Mouse (Mus musculus): ENCODE data around the gene Endov.

Endov gene

DNA sequence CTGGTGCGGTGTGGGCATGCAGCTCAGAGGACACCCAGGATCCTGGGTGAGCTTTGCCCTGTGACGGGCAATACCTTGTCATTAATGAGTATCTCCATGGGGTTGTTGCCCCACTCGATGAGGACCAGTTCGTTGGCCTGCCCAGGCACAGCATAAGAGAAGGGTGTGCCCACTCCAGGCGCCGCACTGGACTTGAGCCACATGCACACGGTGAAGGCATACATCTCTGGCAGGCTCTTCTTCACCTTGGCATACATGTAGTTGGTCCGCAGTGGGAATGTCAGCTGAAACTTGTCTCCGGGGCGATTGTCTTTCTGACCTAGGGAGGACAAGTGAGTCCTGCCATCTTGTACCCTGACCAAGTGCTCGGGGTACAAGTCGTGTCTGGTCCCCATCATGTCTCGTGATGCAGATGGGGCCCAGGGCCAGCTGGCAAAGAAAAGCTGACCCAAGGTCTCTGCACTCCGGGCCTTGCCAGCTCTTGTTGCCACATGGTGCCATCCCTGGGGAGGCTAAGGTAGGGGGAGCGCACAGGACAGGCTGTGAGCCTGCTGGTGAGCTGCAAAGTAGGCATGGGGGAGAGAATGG, 53.5 kb downstream of the Endov start:
- no peak for ATAC-seq (ENCODE audit: insufficient number of reproducible peaks, low FRiP score, low TSS enrichment)

DNA sequence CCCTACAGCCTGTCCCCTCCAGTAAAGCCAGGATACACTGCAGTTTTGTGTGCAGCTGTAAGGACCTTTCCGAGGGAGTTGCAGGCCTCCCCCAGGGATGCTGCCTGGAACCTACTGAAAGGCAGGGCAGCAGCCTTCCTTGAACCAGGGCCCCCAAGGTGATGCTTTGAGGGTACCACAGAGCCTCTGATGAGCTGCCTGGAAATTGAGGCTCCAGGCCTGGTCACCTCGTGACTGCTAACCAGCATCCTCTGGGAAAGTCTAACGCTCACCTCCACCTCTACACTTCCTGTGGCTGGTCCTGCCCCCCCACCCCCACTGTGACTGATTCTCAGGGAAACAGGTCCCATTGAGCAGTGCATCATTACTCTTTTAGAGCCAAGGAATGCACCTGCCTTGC, 54.1 kb downstream of the Endov start:
- ATAC-seq (ENCODE audit: insufficient number of reproducible peaks, low FRiP score, low TSS enrichment): no peak

DNA sequence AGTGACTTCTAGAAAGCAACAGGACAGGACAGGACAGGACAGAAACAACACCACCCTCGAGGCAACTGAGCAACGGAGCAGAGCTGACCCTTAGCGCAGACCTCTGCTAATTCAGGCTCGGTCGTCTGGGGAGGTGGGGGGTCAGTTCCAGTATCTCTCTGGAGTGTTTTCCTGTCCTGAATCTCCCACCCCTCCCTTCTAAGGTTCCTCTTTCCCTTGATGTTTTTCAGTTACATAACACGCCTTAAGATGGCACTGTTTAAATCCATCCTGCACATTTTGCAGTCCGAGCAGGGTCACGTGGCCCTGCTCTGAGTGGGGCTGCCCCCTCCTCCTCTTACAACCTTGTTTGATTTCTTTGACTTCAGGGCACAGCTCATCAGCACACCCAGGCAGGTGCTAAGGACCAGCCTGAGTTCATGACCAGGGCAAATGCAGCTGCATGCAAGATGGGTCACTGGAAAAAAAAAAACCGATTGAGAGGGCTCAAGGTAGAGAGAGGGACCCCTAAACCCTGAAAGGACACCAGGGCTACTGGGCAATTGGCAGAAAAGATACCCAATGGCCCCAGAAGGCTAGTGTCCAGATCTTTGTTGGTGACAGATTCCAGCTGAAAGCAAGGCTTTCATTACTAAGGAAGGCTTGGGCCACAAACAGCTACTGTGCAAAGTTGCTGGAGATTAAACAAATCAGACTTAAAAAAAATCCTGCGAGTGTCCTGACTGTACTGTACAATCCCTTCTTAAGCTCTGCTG, 54.8 kb downstream of the Endov start:
- no peak; the same call in 1 of the 2 replicates for ATAC-seq (ENCODE audit: insufficient number of reproducible peaks, low FRiP score, low TSS enrichment)

DNA sequence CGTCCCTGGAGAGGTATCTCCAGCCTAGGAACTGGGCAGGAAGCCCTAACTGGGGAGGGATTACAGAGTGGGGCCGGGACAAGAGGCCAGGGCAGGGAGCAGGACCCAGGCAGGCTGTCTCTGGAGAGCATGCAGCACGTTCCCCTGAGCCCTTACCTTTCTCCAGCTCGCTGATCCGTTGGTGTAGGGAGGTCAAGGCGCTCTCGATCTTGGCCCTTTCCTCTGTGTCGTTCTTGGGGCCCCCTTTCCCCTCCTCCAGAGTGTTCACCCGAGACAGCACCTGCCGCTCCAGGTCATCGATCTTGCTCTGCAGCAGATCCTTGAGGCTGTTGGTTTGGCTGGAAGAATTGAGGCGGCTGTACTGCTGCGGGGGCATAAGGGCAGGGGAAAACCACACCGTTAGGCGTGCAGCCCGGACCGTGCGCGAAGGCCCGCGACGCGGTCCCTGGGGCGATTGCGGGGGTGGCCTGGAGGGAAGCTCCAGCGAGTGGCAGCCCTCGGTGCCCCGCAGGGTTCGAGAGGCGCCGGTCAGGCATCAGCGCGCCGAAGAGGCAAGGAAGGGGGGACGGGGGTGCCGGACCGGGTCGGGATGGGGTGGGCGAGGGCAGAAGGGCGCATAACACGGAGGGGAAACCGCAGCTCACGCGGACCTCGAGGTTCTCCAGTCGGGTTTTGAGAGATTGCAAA, 55.5 kb downstream of the Endov start:
- no peak for ATAC-seq (ENCODE audit: insufficient number of reproducible peaks, low FRiP score, low TSS enrichment)

DNA sequence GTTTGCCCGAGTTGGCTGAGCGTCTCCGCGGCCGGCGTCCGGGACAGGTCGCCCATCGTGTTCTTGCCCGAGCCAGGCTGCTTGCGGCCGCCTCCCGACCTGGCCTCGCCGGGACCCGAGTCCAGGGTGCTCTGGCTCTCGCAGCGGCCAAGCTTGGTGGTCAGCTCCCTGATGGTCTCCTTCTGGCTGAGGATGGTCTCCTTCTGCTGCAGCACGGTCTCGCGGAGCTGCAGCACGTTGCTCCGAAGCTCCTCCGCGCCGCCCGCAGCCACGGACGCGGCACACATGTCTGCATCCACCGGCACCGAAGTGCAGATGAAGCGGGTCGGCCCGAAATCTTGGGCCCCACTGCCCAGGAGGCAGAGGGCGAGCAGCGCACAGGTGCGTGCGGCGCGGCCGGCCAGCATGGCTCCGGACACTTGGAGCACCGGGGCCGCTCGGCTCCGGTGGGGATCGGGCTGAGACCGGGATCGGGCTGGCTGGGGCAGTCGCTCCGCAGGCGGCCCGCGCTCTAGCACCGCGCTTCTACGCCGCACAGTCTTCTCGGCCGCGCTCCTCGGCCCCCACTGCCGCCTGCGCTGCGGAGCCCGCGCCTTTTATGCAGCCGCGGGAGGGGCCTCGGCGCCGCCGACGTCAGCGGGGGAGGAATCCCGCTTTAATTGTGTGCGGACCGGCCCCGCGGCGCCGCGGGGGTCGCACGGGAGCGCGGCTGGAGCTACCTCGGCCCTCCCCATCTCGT, 56.2 kb downstream of the Endov start, which contains the start of gene Nptx1:
TSS of gene Nptx1 (minus strand) at position 571 of the 739 bp plus-strand sequence.
- ATAC-seq (ENCODE audit: insufficient number of reproducible peaks, low FRiP score, low TSS enrichment): no peak

DNA sequence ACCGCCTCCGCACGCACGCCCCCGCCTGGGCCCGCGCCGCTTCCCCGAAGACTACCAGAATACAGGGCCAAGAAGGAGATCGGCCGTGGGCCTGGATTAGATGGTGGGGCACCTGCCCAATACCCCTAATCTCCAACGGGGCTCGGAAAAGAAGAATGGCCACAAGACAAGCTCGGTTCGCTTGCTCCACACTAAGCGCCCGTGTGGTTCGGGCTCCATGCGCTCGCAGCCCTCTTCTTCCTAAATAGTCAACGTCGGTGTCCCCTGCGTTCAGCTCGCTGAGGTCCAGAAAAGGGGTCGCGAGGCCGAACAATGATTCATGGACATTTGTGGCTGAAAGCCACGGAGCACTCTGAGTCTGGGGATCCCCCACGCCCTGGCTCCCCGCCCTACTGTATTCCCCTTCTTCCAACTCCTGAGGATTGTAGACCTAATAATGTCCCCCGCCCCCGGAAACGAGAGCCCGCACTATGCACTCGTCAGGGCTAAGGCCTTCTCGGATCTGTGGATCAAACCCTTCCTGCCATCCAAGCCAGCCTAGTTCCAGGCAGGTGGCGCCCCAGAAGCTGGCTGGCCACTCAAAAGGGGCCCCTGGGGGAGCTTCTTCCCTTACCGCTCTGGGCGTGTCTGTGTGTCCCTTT, 56.9 kb downstream of the Endov start:
- ATAC-seq (ENCODE audit: insufficient number of reproducible peaks, low FRiP score, low TSS enrichment): no peak

DNA sequence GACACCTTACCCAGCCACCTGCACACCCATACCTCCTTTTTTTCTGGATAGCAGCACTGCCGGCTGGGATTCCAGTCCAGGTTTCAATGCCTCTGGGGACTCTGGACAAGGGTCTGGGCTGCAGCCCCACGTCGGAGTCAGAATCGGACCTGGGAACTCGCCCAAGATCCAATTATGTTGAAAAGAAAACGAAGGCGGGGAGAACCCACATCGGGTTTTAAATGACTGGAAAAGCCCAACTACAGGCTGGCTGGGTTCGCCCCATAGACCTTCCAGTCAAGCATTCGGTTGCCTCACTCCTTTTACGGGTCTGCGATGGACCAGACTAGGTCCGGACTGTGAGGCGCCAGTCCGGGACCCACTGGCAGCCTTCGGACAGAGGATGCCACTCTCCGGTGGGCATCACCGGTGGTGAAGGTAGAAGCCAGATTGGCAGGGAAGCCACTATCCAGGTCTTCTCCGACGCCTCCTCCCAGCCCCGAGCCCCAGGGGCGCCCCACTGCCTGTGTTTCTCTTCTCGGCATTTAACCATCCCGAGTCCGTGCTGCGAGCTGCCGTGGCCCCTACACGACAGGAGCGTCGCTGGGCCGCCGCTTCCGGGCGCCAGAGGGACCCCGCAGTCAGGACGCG, 57.7 kb downstream of the Endov start:
- ATAC-seq (ENCODE audit: insufficient number of reproducible peaks, low FRiP score, low TSS enrichment): no peak

DNA sequence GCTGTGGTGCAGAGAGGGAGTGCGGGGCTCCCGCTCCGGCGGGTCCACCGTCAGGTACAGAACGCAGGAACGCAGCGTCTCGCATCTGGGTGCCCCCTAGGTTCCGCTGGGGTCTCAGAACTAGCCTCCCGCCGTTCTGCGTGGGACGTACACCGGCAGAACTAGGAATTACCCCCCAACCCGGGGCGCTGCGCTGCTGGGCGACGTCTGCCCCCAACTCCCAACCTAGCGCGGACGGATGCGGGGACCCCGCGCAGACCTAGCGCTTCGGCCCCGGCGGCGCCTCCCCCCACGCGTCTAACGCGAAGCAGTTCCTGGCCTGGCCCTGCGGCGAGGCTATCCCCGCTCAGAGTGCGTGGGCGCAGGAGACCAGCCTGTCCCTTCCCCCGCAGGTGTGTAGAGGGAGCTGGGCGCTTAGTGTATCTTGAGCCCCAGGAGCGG, 58.2 kb downstream of the Endov start:
- ATAC-seq (ENCODE audit: insufficient number of reproducible peaks, low FRiP score, low TSS enrichment): no peak

DNA sequence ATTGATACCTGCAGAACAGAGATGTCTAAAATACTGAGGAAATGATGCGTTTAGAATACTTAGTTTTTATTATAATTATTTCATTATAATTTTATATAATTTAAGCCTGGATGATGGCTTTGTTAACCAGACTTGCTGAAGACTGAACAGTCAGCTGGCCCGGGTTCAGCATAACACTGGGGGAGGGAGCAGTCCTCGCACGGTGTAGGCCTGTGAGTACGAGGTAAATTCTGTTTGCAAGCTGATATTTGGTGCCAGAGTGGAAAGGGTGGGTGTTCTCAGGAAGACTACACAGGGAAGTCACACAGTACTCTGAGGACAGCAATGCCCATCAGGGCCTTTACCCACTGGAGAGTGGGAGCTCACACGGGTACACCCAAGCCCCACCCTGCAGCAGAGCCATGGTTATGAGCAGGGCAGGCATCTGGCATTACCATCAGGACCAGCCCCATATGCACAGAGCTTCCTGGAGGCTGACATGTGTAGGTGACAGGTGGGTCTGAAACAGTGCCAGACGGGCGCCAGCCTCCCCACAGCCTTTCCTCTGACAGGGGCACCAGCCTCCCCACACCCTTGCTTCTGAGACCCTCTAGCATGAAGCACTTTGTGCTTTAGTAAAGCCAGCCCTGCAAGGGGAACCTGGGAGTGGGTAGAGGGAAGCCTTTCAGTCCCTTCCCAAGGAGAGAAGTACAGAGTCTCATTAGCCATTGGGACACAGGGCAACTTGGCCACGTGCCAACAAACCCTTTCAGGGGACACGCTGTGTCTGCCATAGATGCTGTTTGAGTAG, 59.6 kb downstream of the Endov start:
- ATAC-seq (ENCODE audit: insufficient number of reproducible peaks, low FRiP score, low TSS enrichment): no peak

DNA sequence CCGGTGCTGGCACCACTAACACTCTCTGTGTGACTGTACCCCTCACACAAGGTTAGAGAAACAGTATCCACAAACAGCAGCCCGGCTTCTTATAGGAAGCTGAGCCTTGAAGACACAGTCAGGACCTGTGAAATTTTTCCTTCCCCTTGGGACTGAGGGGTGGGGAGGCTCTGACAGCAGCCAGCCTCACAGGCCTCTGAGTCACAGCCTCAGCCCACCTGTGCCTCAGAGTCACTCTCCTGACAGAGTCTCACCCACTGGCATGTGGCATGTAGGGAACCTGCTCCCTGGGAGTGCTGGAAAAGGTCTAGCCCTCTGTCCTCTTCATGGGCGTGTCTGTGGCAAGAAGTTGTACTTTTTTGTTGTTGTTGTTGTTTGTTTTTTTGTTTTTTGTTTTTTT, 60.3 kb downstream of the Endov start:
- ATAC-seq (ENCODE audit: insufficient number of reproducible peaks, low FRiP score, low TSS enrichment): no peak

DNA sequence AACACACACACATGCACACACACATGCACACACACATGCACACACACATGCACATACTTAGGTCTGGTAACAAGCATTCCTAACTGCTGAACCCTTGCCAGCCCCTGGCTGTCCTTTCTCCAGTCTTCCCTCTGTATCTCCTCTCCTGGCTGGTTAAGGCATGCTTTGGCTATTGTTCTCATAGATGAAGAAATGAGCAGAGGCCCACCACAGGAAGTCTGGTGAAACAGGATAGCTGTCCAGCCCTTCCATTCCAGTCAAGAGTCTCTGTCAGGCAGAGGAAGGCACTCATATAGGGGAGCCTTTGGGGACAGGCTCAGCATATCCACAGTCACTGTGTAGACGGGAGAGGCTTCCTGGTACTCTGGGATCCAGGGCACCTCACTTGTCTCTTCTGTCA, 61.2 kb downstream of the Endov start:
- ATAC-seq (ENCODE audit: insufficient number of reproducible peaks, low FRiP score, low TSS enrichment): no peak

DNA sequence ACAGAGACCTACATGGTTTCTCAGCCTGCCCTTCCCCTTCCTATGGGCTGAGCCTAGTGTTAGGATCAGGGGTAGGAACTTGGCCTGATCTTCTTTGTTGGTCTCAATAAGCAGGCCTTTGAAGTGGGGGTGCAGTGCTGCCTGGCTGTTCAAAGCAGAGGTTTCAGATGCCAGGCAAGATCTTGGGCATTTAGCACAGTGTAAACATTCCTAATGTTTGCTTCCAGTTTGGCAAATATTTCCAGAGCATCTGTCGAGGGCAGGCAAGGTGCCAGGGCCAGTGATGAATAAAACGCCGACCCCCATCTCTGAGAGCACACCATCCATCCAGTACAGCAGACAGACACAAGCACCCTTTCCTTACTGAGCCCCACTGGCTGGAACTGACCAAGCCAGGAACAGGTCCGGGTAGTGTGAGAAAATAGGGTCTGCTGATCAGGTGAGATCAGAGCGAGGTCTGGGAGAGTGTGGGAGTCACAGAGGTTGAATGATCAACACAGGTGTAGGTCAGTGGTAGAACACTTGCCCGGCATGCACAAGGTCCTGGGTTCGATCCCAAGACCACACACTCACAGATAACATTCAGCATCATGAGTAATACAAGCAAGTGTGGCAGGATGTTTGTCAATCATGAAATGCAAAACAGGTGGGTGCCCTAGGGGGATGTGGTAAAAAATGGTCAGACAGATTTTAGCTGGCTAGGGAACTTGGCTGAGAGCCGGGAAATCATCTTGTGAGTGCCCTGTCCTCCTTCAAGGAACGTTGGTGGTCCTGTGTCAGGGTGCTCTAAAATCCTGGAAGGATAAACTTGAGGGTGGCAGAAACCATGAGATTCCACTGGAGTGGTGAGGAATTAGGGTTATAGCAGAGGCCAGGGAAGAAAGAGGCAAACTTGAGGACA, 62.0 kb downstream of the Endov start:
- ATAC-seq (ENCODE audit: insufficient number of reproducible peaks, low FRiP score, low TSS enrichment): no peak

DNA sequence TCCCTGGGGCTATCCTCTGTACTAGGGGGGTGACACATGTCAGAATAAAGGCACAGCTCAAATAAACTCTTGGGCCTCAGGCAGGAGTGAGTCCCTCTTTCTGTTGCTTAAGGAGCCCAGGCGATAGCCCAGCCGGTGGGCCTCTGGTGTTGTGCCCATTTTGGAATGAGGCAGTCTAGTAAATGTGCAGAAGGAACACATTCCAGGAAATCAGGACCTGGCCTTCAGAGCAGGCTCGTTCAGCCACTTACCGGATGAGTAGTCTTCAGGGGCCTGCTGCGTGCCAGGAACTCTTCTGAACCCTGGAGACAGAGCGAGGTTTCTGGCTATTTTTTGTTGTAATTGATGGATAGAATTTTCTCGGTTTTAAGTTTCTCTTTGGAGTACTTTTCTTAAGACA, 63.6 kb downstream of the Endov start:
- ATAC-seq (ENCODE audit: insufficient number of reproducible peaks, low FRiP score, low TSS enrichment): no peak

DNA sequence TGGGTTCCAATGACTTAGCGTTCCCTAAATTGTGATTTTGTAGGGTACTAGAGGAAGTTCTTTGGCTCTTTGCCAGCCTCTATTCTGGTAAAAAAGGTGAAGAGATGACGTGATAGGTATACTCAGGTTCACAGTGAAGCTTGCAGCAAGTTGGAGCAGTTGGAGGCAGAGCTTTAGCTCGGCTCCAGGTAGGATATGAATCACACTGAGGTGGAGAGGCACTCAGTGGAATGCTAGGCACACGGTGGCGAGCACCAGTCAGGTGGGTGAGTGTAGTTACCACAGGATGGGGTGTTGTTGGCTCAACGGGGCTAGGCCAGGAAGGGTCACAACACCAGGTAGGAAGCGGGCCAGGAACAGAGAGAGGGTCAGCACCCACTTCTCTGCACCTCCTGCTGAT, 64.0 kb downstream of the Endov start:
- no peak for ATAC-seq (ENCODE audit: insufficient number of reproducible peaks, low FRiP score, low TSS enrichment)

DNA sequence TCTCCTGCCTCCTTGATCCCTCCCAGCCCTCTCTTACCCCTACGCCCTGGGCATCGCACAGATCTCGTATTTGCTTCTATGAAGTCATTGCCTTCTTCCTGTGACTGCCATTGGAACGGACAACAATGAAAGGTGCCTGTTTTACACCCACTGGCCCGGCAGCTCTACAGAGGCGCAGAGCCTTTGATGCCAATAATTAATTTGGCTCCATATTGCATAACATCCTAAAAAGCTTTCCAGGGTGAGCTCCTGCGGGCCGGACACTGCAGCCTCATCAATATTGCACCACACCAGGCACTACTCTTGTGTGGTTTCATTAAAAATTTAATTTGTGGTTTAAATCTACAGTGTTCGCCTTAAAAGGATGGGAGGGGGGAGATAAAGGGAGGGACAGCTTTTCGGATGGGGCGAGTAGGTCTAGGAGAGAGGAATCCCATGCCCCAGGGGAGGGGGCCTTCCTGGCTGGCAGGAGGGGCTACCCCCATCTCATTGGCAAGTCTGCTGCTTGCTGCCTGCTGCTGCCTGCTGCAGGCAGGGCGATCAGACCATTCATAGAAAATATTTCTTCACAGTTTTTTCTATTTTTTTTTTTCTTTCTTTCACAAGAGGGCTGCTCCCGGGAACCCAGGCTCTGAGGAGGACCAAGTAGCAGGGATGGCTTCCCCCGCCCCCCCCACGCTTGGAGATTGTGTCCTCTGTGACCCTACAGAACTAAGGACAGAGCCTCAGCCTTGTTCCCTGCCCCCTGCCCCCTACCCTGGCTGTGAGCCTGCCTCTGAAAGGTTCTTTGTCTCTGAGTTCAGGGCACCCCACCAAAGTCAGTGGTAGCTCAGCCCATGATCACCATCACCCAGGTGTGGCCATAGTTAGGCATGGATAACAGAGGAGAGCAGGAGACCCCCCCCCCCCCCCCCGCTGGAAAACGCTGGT, 67.1 kb downstream of the Endov start:
- no peak for ATAC-seq (ENCODE audit: insufficient number of reproducible peaks, low FRiP score, low TSS enrichment)

DNA sequence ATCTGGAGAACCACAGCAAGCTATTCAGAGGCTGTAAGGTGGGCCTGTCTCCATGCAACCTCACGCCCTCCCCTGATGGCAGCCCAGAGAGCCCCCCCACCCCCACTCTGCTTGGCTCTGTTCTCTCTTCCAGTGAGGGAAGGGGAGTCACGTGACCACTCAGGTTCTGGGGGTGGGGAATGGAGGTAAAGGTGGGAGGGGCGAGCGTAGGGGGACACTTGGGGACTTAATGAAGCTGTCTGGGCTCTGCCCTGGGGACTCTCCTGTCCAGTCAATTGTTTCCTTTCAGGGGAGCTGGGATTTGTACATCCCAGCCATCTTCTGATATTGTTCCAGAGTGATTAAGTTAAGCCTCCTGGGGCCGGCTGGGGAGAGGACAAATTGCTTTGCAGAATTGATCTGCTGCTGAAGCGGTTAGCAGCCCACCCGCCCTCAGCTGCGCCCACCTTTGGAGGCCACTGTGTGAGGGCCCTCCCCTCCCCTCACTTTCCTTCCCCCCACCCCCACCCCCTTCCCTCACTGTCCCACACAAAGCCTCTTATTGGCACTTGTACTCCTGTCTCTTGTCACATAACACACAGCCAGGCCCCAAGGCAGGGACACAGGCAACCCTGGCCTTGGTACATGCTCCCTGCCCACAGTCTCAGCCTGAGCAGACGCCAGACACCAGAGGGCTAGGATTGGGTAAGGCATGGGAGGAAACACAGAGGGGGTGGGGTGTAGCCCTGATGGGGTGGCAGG, 67.9 kb downstream of the Endov start:
- ATAC-seq (ENCODE audit: insufficient number of reproducible peaks, low FRiP score, low TSS enrichment): no peak
